Mouse (Mus musculus) olfactory bulb, adult 2 months (tissue): ENCODE measurements around the gene Inca1.

Source experiments
- CTCF ChIP-seq: fragments of 200-500 bp; IDR thresholded peaks from 2 replicates; pipeline ENCODE4 v1.5.1; 2012; ENCODE audit warnings: low read depth, mild to moderate bottlenecking, low read length, moderate library complexity; ENCODE audit not compliant: insufficient read depth
- POLR2A ChIP-seq: fragments of 200-500 bp; IDR thresholded peaks from 2 replicates; pipeline ENCODE4 v1.6.1; 2012; ENCODE audit warnings: mild to moderate bottlenecking, low read depth, low read length, moderate library complexity; ENCODE audit not compliant: insufficient read depth

DNA sequence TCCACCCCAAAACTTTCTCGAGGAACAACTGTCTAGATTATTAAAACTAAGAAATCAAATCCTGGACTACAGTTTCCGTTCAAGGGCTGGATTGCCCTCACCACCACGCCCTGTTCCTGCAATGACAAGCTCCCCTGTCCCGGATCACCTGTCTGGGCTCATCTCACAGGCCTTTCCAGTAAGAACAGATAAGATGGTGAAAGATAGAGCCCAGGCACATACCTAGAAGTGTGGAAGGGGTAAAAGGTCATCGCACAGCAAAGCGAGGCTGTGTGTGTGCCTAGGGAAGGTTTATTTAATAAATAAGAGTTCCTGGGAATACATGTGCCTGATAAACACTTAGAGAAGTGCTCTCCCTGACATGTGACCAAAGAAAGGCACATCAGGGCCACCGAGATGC, 45.7 kb upstream of the Inca1 start:
- TF ChIP-seq CTCF (no peak), POLR2A (no peak)
